Mouse (Mus musculus) retina, postnatal 1 day (tissue): ENCODE data around the gene Kcnj12.

Experiments
- DNase-seq: peaks from one replicate; pipeline ENCODE4 v3.0.0-alpha.2; 2012

The Kcnj12 gene

DNA sequence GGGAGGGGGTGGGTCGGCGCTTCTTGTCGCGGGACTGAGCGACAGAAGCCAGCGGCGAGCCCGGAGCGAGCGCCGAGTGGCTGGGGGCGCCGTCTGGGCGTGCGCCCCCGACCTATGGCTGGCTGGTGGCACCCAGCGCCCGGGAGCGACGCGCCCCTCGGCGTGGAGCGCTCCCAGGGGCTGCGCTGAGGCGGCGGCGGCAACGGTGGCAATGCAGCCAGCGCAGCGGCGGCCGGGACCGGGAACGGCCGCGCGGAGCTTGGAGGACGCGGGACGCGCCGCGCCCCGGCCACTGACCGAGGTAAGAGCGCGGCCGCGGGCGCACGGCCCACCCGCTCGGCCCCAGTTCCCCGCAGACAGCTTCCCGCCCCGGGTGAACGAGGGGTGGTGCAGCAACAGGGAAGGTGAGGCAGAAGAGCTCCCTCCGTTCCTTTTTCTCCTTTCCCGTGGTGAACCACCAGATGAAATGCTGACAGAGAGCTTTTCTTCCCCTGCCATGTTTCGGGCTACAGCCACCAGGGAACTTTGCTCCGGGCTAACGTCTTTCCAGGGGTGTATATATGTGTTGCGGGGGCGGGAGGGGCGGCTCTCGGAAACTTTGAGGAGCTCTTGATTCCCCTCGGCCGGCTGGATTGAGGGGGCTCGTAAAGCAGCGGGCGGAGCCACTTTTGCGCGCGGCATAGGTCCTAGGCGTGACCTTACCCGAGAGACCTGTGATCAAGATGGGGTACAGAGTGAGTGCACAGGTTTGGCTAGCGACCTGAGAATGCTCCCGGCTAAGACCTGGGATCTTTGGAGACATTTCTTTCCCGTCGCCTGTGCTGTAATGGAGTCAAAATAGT, at the start of gene Kcnj12:
Kcnj12 (plus strand) TSS at position 15 of the 842 bp plus-strand sequence.
- no peak for DNase-seq

DNA sequence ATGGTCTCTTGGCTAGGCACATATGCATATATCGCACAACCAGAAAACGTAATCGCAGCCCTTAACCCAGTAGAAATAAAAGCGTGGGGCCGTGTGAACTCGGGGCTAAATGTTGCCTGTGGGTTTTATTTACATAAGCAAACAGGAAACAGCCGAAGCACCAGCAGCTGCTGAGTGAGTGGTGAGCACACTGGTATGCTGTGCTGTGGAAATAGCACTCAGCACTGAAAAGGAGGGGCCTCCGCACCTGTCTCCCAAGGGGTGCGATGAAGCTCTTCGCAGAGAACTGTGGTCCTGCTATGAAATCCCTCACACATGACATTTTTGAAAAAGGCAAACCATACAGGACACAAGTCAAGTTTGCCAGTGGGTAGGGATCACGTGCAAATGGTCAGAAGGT, 47.3 kb upstream of the Kcnj12 start:
- DNase-seq: no peak

DNA sequence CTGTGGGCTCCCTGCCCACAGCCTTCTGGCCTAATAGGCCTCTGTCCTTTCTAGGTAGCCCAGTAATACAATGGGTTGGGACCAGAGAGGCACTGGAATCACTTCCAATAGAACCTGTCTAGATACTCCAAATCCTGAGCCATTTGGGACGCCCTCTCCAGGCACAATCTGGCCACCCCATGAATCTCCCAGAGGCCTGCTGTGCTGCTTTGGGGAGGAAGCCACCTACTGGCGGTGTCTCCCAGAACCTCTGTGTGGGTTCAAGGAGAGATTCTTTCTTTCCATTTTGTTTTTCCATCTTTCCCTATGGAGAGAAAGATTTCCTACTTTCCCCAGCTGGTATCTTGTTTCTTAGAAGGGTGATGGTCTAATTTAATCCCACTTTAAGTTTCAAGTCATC, 46.1 kb upstream of the Kcnj12 start:
- no peak for DNase-seq

DNA sequence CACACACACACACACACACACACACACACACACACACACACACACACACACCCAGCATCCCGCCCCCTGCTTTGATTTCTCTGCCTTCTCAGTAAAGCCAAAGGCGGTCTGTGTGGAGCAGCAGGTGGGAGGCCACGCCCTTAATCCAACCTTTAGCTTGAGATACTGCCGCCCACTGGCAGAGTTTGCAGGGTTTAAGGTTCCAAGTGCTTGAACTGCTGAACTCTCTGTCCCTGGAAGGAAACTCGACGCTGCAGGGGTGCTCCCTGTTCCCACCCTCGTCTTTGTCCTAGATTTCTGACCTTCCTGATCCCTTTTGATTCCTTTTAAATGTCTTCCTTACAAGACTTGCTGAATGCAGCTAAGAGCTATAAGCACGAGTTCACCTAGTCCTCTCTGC, 45.6 kb upstream of the Kcnj12 start:
- peak; percentile 43 for DNase-seq

DNA sequence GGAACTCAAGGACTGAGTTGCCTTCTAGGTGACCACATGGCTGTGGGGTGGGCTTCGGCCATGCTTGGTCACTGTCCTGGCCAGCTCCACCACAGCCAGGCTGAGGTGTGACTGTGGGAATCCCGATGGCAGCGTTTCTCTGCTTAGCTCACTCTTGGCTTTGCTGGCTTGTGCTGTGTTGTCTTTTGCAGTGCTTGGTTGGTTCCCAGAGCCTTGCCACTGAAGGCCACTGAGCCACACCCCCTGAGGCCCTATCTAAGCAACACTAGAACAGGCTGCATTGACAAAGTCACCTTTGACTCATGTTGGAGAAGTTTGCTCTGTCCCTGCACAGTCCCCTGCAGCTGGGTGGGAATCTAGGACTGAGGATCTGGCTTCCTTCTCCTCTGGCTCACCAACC, 45.2 kb upstream of the Kcnj12 start:
- DNase-seq: no peak

DNA sequence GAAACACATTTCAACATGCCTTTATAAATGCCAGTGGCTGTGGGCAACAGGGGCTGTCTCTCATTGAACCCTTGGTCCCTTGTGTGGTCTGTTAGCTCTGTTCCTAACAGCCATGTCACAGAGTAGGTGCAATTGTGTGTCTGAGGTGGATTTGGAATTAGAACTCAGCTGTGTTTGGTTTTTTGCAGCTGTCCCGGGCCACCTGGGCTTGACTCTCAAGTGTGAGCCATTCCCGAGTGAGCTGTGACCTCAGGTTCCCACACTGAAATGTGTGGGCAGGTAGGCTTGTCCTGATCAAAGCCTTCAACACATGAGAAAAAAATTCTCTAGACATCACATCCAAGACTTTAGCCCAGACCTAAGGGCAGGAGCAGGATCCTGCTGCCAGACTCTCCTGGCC, 43.7 kb upstream of the Kcnj12 start:
- DNase-seq: no peak

DNA sequence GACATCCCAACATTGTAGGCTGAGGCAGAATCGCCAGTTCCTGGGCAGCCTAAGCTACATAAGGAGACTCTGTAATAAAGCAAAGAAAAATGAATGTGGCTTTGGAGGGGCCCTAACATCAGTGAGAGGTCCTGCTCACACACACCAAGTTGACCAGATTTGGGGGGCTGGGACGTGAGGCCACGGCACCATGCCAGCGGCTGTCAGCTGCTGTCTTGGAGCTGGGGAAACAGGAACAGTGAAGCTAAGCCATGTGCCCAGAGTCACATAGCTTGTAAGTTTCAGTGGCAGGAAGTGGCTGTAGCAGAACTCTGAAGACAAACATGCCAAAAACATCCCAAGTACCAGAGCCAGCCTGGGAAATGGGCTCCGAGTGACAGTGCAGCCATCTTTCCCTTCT, 42.6 kb upstream of the Kcnj12 start:
- DNase-seq: no peak

DNA sequence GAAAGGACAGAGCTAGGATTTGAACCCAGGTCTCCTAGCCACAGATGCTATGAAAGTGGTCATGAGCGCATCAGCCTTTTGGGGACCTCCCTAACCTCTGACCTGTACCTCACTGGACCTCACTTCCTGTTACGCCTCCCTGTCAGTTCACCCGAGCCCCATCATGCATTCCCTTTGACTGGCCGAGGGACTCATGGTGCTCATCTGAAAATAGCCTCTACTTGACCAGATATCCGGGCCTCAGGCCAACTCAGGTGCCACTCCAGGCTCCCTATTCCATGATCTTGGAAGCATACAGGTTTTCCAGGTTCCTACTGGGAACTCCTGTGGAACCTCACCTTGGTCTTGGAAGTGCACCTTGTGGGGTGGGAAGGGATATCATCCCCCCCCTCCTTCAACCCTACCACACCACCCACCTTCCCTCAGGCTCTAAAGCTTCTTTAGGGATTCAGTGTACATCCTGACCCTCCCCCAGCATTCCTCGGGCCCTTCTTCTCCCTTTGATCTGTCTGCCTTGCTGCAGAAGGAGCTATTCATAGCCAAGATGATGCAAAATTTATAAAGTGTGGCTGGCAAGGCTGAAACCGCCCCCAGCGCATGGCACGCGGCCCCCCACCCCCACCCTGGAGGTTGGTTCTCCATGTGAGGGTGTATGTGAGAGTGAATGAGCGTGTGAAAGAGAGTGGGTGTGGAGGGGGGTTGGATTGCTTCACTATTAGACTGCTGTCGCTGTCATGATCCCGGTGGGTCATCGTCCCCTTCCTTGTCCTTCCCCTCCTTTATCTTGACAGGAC, 40.5 kb upstream of the Kcnj12 start:
- peak; percentile 24 for DNase-seq

DNA sequence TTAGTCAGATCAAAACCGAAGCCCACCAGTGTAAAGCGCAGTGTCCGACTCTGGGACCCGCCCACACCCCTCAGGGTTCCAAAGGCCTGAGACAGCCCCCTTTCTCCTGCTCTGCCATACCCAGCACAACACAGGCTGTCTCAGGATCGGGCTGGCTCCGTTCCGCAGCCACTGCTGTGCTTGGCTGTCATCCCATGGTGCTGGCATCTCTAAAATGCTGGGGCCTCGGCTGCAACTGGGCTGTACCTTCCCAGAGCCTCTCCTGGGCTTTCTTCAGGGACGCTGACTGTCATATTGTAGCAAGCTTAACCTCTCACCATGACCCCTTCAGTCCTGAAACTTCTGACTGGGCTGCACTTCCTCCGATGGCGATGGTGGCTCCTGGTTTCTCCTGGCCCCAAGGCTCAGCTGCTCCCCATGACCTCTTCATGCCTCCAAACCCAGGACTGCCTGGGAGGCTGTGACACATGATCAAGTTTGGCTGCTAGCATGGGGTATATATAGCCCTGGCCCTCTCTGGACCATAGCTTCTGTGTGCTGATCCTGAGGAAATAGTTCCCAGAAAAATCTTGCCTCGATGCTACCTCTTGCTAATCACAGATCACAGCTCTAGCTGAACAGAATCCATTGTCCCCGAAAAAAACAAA, 37.3 kb upstream of the Kcnj12 start:
- no peak for DNase-seq

DNA sequence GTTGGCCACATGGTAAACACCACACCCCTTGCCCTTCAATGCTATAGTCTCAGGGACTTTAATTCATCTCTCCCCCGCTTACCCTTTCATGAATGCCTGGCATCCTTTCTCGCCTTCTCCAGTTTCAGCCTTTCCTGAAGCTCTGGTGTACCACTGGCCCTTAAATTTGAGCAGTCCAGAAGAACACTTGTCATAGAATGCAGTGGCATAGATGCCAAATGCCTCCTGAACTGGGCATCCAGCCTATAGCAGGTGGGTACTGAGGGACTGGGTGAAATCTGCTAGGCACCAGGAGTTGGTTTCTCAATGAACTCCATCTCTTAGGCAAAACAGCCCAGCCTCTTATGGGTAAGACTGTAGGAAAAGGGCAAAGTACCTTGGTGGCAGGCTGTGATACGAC, 31.9 kb upstream of the Kcnj12 start:
- no peak for DNase-seq

DNA sequence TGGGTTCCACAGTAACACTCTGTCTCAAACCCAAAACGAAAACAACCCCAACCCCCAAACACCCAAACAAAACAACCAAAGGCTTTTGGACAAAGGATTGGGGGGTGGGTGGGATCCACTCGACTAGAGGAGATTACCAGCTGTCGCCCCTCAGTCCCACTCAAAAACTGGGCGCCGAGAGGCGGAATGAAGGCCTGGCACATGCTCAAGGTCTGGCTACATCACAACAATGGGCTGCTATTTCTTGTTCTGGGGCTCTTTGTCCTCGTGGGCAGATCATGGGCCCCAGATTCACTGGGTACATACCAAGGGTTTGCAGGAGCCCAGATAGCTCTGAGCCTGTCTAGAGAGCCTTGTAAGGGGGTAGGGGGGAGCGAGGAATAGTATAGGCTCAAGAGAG, 19.6 kb upstream of the Kcnj12 start:
- peak; percentile 34 for DNase-seq

DNA sequence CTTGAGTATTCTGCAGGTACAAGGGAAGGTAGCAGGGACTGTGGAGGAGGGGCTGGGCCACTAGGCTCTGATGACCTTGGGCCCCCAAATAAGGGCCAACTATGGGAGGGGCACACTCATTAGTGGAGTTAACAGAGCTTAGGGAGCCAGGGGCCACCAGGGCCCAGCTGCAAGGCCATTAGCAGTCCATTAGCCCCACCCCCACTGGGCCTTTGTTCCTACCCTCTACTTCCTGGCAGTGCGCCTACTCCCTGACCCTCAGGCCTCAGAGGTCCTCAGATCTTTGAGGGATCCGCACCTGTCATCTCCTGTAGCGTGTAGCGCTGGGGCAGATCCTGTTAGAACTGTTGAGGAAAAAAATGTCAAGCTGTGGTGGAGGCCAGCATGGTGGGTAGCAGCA, 18.3 kb upstream of the Kcnj12 start:
- peak; percentile 85 for DNase-seq

DNA sequence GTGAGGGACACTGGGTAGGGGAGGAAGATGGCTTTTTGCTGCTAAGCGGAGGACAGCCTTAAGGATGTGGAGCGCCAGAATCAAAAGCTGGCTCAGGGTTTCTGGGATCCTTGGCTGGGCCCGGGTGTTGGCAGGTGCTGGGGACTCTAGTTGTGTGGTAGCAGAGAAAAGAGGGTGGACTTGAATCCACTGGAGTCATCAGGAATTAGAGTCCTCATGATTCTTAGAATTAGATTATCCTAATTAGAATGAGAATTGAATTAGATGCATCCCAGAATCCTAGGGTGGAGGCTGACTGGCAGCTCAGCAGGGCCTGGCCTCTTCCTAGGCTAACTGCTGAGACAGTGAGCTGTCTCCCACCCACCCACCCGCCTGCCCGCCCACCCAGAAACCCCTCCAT, 17.6 kb upstream of the Kcnj12 start:
- DNase-seq: peak; percentile 38

DNA sequence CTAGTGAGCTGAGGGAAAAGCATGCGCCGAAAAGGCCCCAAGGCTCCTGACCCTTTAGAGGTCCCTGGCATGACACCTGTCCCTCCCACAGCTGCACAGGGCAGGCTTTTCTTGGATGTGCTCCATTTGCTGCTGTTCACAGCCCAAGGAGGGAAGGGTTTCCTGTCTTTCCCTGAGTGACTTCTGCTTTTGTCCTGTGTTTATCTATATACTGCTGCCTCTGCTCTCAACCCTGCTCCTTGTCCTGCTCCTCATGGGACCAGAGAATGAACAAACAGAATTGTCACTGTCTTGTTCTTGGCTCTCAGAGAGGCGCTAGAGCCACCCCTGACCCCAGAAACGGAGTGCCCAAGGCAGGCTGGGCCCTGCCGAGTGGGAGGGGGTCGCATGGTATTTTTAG, 17.0 kb upstream of the Kcnj12 start:
- no peak for DNase-seq

DNA sequence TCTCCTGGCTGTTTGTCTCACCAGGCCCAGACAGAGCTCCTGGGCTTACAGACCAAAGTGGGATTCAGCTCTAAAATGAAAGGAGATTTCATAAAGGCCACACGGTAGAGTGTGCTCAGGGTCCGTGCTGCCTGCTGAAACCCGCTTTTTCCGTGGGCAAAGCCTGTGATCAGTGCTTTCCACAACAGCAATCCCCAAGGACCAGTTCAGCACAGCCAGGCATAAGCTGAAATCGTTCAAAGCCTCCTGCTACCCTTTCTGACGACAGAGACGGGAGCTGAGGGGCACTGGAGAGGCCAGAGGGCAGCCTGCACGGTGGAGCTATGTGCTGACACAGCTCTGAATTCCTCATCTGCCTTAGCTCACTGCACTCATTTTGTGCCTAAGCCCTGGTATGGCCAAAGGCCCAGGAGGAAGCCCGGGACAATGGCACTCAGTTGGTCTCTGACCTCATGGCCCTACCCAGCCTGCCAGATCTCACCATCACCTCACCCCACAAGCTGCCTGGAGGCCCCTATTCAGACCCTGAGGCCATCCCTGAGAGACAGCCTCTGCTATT, 10.5 kb upstream of the Kcnj12 start:
- DNase-seq: peak; percentile 25

DNA sequence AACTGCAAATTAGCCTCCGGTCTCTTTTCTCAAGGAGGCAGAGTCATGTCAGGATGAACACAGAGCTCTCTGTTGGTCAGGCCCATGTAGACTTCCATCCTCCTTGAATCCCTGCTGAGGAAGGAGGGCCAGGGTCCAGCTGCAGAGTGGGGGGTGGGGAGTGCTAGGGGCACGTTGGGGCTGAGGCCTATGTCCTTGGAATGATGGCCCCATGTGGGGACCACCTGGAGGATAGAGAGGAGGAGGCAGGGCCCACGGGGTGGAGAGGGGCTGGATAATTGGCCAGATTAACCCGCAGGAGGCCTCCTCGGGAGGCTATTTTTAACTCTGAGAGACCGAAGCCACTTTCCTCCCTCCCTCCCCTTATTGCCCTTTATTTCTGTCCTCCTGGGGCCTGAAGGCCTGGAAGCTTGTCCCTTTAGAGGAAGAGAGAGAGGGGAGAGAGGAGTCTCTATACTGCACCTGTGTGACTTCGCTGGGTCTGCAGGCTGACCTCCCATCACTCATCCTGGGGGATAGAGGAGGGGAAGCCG, 5.4 kb upstream of the Kcnj12 start:
- peak; percentile 39 for DNase-seq

DNA sequence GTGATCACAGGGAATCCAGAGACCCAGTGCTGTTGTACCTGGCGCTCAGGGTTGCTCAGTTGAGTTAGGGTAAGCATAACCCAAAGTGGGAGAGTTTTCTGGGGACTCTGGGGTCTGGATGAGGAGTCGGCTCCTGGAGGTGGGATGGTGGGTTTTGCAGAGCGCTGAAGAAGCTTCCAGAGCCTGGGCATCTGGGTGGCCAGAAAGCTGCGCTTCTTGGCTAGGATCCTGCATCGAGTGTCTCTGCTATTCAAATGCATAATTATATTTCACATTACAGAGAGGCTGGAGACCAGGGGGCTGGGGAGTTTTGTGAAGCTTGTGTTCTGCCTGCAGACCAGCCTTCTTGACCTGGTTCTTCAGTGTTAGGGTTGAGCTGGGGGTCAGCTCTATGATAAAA, 1.2 kb upstream of the Kcnj12 start:
- DNase-seq: no peak

DNA sequence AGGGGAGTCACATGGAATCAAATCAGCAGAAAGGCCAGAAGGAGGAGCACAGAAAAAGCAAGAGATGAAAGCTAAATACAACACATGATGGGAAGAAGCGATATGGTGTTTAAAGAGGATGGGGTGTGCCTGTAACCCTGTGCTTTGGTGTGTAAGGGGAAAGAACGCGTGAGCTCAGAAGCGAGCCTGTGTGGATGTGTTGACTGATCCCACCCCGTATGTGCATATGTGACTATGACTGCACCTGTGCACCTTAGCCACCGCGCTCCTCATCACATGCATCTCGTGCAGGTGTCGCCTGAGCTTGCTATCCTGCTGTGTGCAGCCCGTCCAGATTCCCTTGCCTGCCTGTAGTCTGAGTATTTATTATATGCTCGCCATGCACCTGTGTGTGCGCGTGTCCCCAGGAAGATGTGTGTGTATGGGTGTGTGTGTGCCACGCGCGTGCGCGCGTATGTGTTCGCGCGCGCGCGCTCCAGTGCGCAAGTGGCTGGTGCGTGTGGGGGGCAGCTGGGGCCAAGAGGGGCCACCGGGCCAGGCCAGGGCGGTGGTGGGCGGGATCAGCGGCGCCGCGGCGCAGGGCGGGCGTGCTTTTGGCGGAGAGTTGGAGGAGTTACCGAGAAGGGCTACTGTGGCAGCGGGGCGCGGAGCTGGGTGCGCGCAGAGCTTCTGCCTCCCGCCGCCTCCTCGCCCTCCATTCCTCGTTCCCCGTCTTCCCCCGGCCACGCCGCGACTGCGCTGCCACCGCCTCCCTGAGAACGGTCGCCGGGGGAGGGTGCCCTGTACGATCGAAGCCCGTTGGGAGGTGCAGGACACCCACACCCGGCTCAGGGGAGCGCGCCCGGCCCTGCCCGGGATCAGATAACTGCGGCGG, 451 bp upstream of the Kcnj12 start:
- DNase-seq: peak; percentile 64

DNA sequence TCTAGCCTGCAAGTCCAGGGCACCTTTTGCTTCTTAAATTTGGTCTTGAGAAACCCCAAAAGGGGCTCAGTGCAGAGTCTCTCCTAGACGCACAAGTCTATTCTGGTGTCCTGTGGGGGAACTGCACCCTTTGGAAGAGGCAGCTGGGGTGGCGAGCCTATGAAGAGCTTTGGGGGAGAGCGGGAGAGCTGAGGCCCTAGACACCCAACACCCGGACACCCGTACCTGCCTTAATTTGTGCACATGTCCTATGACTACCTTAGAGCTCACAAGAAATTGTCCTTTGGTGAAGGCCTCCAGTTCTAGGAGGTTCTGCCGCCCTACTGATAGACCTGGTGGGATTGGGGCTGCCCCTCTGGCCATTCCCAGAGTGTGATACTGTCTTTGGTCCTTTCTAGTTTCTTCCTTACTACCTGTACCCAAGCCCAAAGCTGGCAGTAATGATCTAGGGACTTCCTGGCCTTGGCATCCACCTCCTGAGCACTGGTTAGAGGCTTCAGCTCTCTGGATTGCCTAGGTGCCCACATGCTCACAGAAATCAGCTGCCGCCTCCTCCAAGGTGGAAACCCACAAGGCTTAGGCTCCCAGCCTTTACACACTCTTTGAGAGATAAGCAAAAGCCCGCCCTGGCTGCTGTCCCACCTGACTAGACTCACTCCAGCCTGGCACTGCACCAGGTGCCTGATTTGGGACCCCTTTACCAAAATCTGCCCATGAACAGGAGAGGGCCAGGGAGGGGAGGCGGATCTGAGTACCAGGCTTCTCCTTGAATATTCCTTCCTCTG, 1.2 kb downstream of the Kcnj12 start:
- no peak for DNase-seq

DNA sequence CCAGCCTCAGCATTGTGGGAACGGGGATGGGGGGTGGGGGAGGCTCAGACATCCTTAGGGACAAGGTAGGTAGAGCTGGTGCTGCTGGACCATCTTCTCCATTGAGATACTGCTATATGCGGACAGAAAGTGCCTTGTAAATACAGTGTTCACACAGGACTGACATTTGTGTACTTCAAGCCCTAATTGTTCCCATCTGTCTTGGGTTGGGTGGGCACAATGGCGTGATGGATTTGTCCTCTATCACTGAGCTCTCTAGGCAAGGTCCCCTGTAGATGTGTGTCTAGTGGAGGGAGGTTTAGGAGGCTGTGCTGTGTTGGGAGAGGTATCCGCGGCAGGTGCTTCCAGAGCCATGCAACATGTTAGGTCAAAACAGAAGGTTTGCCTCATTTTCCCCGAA, 2.0 kb downstream of the Kcnj12 start:
- no peak for DNase-seq

DNA sequence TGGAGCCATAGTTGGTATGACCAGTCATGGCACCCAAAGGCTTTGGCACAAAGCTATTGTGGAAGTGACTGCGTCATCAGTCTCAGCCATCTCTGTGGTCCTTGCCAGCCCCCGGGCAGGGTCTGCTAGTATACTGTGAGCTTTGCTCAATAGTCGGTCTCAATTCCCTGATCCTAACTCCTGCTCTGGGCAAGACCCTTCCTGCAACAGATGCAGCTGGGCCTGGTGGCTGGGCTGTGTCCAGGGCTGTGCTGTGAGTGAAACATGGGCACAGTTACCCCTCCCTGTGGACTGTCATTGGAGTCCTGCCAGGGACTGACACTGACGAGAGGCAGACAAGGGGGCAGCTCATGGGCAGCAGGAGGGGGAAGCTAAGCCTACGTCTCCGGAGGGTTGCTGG, 2.6 kb downstream of the Kcnj12 start:
- peak; percentile 84 for DNase-seq
